Mouse (Mus musculus): ENCODE measurements around the gene Cxcl2.
A peak's percentile ranks its signal among the peaks of the same experiment; 100 is the strongest.

Cxcl2 gene

GRCm38 (mm10) chr5:90891464-90891813 lies 12.2 kb upstream of the Cxcl2 start:
- no peak for DNase-seq (ENCODE audit: extremely low read depth, low read depth)

DNA sequence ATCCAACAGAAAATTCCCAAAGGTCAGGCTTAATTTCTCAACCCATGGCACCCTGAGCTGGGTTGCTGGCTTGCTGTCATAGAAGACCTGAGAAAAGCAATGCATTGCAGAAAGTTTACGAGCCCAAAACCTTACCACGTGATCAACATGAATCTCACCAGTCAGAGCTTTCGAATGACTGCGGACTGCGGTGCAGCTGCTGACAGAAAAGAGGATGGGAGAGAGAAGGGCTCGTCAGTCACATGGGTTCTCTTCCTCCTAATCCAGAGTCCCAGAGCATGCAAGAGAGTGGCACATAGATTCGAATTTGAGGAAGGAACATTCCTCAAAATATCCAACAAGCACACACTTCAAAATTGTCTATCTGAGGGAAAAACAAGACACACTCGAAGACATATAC lies 9.4 kb upstream of the Cxcl2 start:
- DNase-seq (ENCODE audit: extremely low read depth, low read depth), result no peak

GRCm38 (mm10) chr5:90897429-90897828 lies 6.2 kb upstream of the Cxcl2 start:
- DNase-seq (ENCODE audit: extremely low read depth, low read depth), result no peak

- no peak for DNase-seq (ENCODE audit: extremely low read depth, low read depth)
These were observed 4.4 kb upstream of the Cxcl2 start for GRCm38 (mm10) chr5:90899308-90899707.

DNA sequence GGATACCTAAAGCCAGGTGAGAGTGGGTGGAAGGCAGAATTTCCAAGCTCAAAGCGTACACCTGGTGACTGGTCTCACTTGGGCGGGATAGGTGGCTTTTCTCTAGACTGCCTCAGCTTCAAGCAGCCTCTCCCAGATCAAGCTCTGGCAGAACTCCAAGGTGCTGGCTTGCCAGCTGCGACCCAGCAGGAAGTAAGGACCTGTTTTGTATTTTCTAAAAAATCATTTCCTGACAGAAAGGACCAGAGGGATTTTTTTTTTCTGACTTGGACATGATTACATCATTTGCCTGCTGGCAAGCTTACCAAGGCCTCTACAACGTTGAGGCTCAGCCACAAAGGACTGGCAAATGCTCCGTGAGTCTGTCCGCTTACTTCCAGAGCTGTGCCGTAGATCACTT lies 3.5 kb upstream of the Cxcl2 start:
- no peak for DNase-seq (ENCODE audit: extremely low read depth, low read depth)

DNA sequence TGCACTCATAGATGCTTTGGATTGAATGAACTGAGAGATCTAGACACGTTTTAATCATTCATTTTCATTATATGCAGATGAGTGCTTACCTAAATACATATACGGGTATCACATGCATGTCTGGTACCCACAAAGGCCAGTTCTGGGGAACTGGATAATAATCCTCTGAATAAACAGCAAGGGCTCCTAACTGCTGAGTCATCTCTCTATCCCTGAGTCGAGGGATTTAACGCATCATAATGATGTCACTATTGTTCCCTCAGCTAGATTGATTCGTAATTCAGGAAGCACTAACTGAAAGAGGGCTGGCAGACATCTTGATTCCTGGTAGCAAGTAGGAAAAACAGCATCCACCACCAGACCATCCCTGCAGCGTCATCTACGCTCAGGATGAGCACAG lies 3.0 kb upstream of the Cxcl2 start:
- no peak for DNase-seq (ENCODE audit: extremely low read depth, low read depth)

DNA sequence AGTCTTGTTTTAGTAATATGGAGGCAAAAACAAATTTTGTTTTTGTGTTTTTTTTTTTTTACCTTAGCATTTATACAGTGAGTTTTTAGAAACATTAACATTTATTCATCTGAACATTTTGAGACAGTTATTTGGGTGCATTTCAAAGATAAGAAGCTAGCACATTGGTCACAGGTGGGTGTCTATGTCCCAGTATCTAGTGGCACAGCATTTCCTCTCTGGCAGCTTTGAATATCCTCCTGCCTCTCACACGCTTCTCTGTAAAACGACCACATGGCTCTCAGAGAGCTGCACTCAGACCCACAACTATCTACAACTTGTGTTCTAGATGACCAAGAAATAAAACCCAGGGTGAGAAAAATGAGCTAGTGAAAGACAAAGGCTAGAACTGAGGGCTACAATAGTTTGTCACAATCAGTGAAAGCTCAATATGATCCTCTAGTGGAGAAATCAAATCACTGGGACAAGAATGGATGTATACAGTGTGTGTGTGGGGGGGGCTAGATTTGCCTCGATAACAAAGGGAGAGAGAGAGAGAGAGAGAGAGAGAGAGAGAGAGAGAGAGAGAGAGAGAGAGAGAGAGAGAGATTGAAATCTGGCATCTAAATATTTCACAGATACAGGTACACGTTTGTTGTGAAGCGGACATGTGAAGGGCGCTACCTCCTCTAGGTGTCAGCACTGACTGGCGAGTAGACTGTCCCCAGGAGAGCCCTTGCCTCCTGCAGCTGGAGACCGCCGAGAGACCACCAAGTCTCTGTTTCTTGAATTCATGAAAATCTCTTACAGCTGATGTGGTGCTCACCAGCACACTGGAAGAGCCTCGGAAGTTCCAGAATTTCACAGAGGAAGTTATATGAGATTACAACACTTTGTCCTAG lies 1.1 kb upstream of the Cxcl2 start:
- no peak for DNase-seq (ENCODE audit: extremely low read depth, low read depth)

DNA sequence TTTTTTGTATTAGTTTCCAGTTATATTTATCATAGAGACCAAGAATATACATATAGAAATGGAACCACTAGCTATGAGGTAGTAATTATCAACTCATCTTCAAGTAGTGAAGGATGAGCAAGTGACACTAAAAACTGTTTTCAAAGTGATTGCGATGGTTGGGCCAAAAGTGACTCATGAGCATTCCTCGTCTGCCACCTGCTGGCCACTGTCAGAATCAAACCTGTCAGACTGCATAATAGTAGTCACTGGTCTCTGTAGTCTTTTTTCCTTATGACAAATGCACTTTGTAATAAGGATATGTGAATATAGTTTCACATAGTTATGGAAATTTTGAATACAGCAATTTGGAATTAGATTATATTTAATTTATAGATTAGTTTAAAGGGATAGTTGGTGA lies 5.3 kb downstream of the Cxcl2 start:
- peak; percentile 33 for DNase-seq (ENCODE audit: extremely low read depth, low read depth)

- DNase-seq (ENCODE audit: extremely low read depth, low read depth), result no peak
These were observed 15.8 kb downstream of the Cxcl2 start for GRCm38 (mm10) chr5:90919495-90919894.

GRCm38 (mm10) chr5:90922958-90923357 lies 19.3 kb downstream of the Cxcl2 start:
- no peak for DNase-seq (ENCODE audit: extremely low read depth, low read depth)

- DNase-seq (ENCODE audit: extremely low read depth, low read depth), result no peak
These were observed 26.9 kb downstream of the Cxcl2 start for GRCm38 (mm10) chr5:90930546-90930945.

GRCm38 (mm10) chr5:90930971-90931851 lies 27.5 kb downstream of the Cxcl2 start, which contains the start of gene Mthfd2l:
Gene Mthfd2l (plus strand): TSS chr5:90931117.
- no peak for DNase-seq (ENCODE audit: extremely low read depth, low read depth)

DNA sequence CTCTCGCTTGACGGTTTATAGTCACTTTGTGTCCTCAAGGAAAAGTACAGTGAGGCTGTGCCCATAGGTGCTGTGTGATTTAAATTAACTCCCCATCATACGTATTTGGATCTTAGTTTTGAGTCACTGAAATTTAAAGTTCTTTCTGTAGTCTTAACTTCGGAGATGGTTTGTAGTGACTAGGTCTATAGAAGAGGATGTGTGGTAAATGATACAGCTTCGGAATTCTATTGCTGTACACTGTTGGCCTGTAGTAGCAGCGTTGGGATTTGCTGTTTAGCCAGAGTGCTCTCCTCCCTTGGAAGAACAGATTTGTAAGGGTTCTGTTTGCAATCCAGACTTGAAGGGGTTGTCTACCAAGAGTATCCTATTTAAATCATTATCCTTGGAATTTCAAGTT lies 28.2 kb downstream of the Cxcl2 start:
- no peak for DNase-seq (ENCODE audit: extremely low read depth, low read depth)

DNA sequence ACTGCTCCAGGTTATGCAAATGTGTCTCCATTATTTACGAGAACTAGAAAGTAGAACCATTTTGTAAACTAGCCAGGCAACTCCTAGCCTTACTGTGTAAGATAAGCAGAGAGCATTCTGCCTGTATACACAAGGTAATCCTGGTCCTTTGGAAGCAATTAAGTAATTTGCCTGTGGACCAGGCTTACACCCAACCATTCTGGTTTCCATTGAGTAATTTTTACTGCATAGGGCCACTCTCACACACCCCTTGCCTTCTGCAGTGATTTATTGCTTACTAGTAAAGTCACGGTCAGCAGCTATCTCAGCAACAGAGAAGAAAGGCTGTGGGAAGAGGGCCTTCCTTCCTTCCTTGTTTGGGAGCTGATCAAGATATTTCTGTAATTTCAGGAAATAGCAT lies 33.0 kb downstream of the Cxcl2 start:
- DNase-seq (ENCODE audit: extremely low read depth, low read depth), result no peak

DNA sequence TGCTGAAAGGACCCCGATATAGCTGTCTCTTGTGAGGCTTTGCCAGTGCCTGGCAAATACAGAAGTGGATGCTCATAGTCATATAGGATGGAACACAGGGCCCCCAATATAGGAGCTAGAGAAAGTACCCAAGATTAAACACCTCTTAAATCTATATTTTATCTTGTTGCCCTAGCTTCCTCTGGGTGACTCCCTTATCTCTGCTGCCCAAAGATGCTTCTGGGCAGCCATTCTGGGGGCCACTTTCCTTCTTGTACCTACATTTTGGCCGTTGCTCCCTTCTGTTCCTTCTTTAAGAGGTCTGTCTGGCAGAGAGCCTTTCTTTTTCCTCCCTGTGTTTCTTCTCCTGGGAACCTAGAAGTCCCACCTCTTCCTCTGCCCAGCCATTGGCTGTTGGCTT lies 41.8 kb downstream of the Cxcl2 start:
- no peak for DNase-seq (ENCODE audit: extremely low read depth, low read depth)

GRCm38 (mm10) chr5:90949499-90949898 lies 45.8 kb downstream of the Cxcl2 start:
- no peak for DNase-seq (ENCODE audit: extremely low read depth, low read depth)

DNA sequence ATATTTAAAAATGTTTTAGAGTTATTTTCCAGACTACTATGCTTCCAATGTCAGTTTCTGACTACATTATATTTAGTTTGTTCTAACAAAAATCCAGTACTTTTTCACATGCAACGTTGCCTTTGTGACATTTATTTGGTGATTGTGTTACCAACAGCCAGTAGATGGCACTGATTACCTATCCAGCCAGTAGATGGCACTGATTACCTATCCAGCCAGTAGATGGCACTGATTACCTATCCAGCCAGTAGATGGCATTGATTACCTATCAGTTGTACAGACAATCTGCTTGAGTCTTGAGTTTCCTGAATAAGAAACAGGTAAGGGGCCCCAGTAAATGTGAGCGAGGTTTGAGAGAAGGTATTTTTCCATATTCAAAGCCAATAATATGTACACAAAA lies 47.8 kb downstream of the Cxcl2 start:
- no peak for DNase-seq (ENCODE audit: extremely low read depth, low read depth)

DNA sequence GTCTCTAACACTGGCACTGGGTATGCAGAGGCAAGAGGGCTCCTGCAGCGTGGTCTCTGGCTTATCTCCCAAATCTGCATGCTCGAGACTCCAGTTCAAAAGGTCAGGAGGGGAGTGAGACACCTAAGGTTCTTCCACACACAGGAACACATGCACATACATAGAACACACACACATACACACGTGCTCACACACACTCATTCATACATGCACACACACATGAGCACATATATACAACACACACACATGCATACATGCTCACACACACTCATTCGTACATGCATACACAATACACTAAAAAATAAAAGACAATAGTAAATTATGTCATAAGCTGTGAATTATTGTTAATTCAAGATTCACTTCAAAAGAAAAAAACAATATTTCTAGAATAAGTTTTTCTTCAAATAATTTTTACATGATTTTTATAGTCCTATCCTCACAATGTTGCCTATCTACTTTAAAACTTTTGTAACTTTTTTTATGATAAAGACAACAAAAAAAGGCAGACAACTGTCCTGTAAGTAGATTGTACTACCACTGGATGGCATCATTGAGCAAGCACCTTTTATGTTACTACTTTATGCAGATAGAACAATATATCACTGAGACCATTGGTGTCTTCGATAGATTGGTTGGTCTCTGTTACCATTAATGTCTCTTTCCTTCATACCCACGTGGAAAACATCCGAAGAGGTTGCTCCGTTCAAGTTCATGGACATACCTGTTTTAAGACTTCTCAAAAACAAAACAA lies 49.2 kb downstream of the Cxcl2 start:
- DNase-seq (ENCODE audit: extremely low read depth, low read depth), result no peak
